Mouse (Mus musculus) central nervous system, embryonic 18 days (tissue): ENCODE data around the gene Dhrs13. TPM values are rescaled to one million over a fixed set of nuclear protein-coding genes. Genes with fewer than 3 reads are reported as not detected.

Experiments used
- polyA plus RNA-seq: library from polyadenylated mRNA; depleted of rRNA; stranded (reverse); fragments of >200 nt; gene quantifications from 2 replicates; pipeline ENCODE4 v1.2.3, GENCODE M21; 2012; rRNA removed

Dhrs13 gene
- polyA plus RNA-seq: 33.6 and 35.9 TPM in 2 replicates

DNA sequence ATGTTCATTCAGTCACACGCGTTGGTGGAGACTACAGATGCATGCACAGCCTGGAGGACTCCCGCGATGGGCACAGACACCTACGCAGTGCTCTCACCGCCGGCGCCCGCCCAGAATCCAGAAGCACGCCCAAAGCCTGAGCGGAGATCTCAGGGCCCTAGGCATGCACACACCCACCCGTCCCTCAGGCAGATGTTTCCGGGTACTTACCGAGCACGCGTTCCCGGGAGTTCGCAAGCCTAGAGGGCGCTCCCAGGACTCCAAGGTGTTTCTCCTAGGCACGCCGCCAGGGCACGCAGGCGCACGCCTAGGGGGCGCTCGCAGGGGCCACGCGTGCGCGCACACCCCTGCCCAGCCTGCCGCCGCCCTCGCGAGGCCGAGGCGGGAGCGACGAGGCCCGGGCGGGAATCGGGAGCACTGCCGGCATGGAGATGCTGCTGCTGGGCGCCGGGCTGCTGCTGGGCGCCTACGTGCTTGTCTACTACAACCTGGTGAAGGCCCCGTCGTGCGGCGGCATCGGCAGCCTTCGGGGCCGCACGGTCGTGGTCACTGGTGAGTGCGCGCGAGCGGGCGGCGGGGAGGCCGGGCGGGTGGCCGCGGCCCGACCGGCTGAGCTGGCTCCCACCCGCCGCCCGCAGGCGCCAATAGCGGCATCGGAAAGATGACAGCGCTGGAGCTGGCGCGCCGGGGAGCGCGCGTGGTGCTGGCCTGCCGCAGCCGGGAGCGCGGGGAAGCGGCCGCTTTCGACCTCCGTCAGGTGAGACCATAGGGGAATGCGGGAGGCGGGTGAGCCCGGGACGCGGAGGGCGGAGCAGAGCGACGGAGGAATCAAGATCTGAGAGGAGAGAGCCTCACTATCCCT, at the start of gene Dhrs13:
Gene Dhrs13, plus strand, starts transcription at position 334 of the 862 bp plus-strand sequence.

GRCm38 (mm10) chr11:77982441-77982905, 49.6 kb upstream of the Dhrs13 start, which contains the start of gene Phf12:
Phf12 (plus strand) TSS chr11:77982754.

DNA sequence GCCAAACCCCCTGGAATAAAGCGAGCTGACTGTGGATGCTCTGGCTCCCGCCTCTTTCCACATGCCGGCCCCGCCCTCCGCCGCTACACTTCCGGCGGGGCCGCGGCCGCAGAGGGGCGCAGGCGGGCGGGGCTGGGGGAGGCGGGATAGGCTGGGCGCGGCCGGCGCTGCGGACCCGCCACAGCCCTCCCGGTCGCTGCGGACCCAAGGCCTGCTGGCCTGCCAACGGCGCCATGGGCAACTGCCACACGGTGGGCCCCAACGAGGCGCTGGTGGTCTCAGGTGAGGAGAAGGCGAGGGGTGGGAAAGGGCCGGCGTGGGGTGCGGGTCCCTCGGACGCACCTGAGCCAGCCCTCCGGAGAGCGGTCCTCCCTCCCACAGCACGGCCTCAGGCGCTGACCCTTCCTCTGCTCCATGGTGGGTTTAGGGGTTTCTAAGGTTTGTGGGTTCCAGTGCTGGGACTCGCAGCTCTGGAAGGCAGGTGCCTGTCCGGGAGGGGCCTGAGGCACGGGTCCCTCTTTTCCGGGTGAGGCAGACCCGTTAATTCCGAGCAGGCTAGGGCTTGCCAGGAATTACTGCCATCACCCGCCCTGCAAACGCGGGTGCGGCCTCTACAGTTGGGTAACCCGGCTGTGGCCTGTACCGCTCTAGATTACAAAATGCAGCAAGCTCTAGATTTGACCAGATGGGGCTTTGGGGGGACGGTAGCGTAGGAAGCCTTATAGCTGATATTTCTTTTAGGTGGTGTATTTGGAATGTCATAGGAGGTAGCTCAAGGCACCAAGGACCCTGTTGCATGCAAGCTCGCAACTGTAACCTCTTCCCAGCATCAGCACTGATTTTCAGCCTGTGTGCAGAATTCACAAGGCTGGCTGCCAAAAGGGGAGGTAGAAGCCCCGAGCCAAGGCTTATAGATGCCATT, 6.0 kb downstream of the Dhrs13 start, which contains the start of gene Flot2:
Gene Flot2, plus strand, starts transcription at position 101 of the 922 bp plus-strand sequence.

GRCm38 (mm10) chr11:78079961-78080921, 48.2 kb downstream of the Dhrs13 start, which contains the start of gene Eral1:
Eral1 (minus strand) TSS chr11:78080383.

Other genes starting within 250 kb of the Dhrs13 start
- gene Gm10277, start 244.5 kb upstream of the Dhrs13 start, polyA plus RNA-seq: not detected in 2 replicates
- gene Pipox, start 138.2 kb upstream of the Dhrs13 start, polyA plus RNA-seq: 9.2 and 9.3 TPM in 2 replicates
- 138 and 161 TPM in 2 replicates for gene Sez6, start 101.5 kb upstream of the Dhrs13 start, polyA plus RNA-seq
- 48.9 and 50.9 TPM in 2 replicates for gene Phf12, start 49.5 kb upstream of the Dhrs13 start, polyA plus RNA-seq
- 123 TPM in 2 replicates for gene Flot2, start 5.7 kb downstream of the Dhrs13 start, polyA plus RNA-seq
- gene Eral1, start 48.1 kb downstream of the Dhrs13 start, polyA plus RNA-seq: 29.6 and 30.0 TPM in 2 replicates
- 13.8 and 15.8 TPM in 2 replicates for gene Fam222b, start 62.4 kb downstream of the Dhrs13 start, polyA plus RNA-seq
- gene Traf4, start 133.3 kb downstream of the Dhrs13 start, polyA plus RNA-seq: 141 and 143 TPM in 2 replicates
- gene Nek8, start 144.4 kb downstream of the Dhrs13 start, polyA plus RNA-seq: 9.7 and 10.5 TPM in 2 replicates
- 25.7 and 26.5 TPM in 2 replicates for gene Tlcd1, start 144.4 kb downstream of the Dhrs13 start, polyA plus RNA-seq
- gene Rpl23a, start 151.3 kb downstream of the Dhrs13 start, polyA plus RNA-seq: 2,315 and 2,382 TPM in 2 replicates
- 96.9 and 97.7 TPM in 2 replicates for gene Rab34, start 156.2 kb downstream of the Dhrs13 start, polyA plus RNA-seq
- 1.9 and 2.1 TPM in 2 replicates for gene Proca1, start 161.1 kb downstream of the Dhrs13 start, polyA plus RNA-seq
- 126 and 141 TPM in 2 replicates for gene Sdf2, start 213.5 kb downstream of the Dhrs13 start, polyA plus RNA-seq
- 18.7 and 22.1 TPM in 2 replicates for gene Supt6, start 213.7 kb downstream of the Dhrs13 start, polyA plus RNA-seq
- 57.1 and 65.9 TPM in 2 replicates for gene 2610507B11Rik, start 229.5 kb downstream of the Dhrs13 start, polyA plus RNA-seq